Mouse (Mus musculus) small intestine, adult 2 months (tissue): Measurements from ENCODE around the gene Olfr56.
"Not testable (repeated sequence)": the region's sequence is repeated elsewhere in the genome, so short reads cannot be mapped to it uniquely, and the experiment has no call there.

Experiments used
- CTCF ChIP-seq: fragments of 200-500 bp; IDR thresholded peaks from 2 replicates; pipeline ENCODE4 v1.5.1; 2012; ENCODE audit warnings: low read depth, mild to moderate bottlenecking, control low read depth, inconsistent platforms, low read length, moderate library complexity, mixed read lengths; ENCODE audit not compliant: insufficient replicate concordance, insufficient read length; ENCODE audit errors: extremely low read depth
- POLR2A ChIP-seq: fragments of 200-500 bp; IDR thresholded peaks from 2 replicates; pipeline ENCODE4 v1.6.1; 2012; ENCODE audit warnings: low read depth, mild to moderate bottlenecking, control low read depth, inconsistent platforms, low read length, moderate library complexity

GRCm38 (mm10) chr11:49012074-49012473 lies 33.4 kb downstream of the Olfr56 start:
- not testable (repeated sequence) for TF ChIP-seq CTCF, POLR2A
